Mouse (Mus musculus): ENCODE data around the gene Cep112.

GRCm38 (mm10) chr11:108827321-108827720 is 402.3 kb downstream of the Cep112 start:
- TF ChIP-seq CTCF (IDR thresholded peaks at IDR 0.05; ENCODE audit: low read depth, low read length) (no peak), POLR2A (IDR thresholded peaks at IDR 0.05; ENCODE audit: insufficient read depth, low read length) (no peak), EP300 (IDR thresholded peaks at IDR 0.05; ENCODE audit: insufficient read depth, low read depth, low read length) (no peak)

Data from ES-Bruce4 (cell line).